Mouse (Mus musculus): ENCODE measurements around the gene Chst14. TPM values are rescaled to one million over a fixed set of nuclear protein-coding genes. Genes with fewer than 3 reads are reported as not detected.

Gene Chst14
- total and polyA plus RNA-seq, 3 experiments = 4.7 to 8.4 (median 5.1) TPM

- peaks cover 25 to 55% of the 10 kb centered on the region in 2 experiments for H3K4me1 ChIP-seq (ENCODE audit: control insufficient read depth in 1 of 2, insufficient read depth in 2 of 2)
- H3K9me3 ChIP-seq (replicated peaks; ENCODE audit: low read length) = no peaks in the 10 kb centered on the region
- no peaks in the 10 kb centered on the region for H3K36me3 ChIP-seq (replicated peaks in 1 of 2; ENCODE audit: control insufficient read depth in 1 of 2, insufficient read depth in 1 of 2, low read length in 1 of 2)
- no peak overlapping the region for H3K4me3 ChIP-seq (replicated peaks in 1 of 3; ENCODE audit: low read depth in 2 of 3, low read length in 2 of 3, poor library complexity in 1 of 3)
- H3K79me2 ChIP-seq (replicated peaks; ENCODE audit: control insufficient read depth, extremely low read depth, insufficient read depth, poor library complexity, severe bottlenecking) = no peaks in the 10 kb centered on the region
- TF ChIP-seq TBP (conservative IDR thresholded peaks at IDR 0.05; ENCODE audit: low read depth, low read length) (0 out of 2 replicates have a peak, but pooled peaks have one; percentile 50), MAX (IDR thresholded peaks at IDR 0.05; ENCODE audit: low read length) (no peak), CHD2 (IDR thresholded peaks at IDR 0.05; ENCODE audit: low read length) (no peak), RAD21 (IDR thresholded peaks at IDR 0.05; ENCODE audit: low read depth, low read length) (no peak), CTCF (conservative IDR thresholded peaks at IDR 0.05 in 1 of 2, IDR thresholded peaks at IDR 0.05 in 1 of 2; ENCODE audit: low read depth in 2 of 2, low read length in 2 of 2) (no peak), MYC (IDR thresholded peaks at IDR 0.05; ENCODE audit: low read depth, low read length) (no peak), POLR2A (IDR thresholded peaks at IDR 0.05; ENCODE audit: low read depth, low read length) (no peak), NELFE (IDR thresholded peaks at IDR 0.05; ENCODE audit: low read depth, low read length) (no peak)
- no peak overlapping the region for H3K4me2 ChIP-seq (ENCODE audit: insufficient read depth, low read depth, poor library complexity, severe bottlenecking)
- no peaks in the 10 kb centered on the region for H3K27me3 ChIP-seq (replicated peaks)
- dilution Hi-C loops (cut with MboI; ENCODE audit: extremely low pct_ligation_motif_present, extremely low pct_unique_long_range_greater_than_20kb, low sequenced_read_pairs) (no loop called here), in situ Hi-C loops (cut with MboI; ENCODE audit: low pct_ligation_motif_present, low pct_unique_long_range_greater_than_20kb, low sequenced_read_pairs) (loop anchor here (5.0 kb wide), 1 partner anchor 33 kb away; the partner anchor contains the start of gene Chst14)
- H3K9ac ChIP-seq (ENCODE audit: insufficient read depth, low read depth) = 0 out of 2 replicates have a peak overlapping the region, but pooled peaks have one; percentile 18
- peak; percentile 44 for DNase-seq (ENCODE audit: extremely low read depth)
- H3K27ac ChIP-seq (ENCODE audit: insufficient read depth, low read depth) = peak overlapping the region; percentile 13; the same call in 1 of the 2 replicates
These were observed 34.1 kb downstream of the Chst14 start for GRCm38 (mm10) chr2:118960413-118960812.

GRCm38 (mm10) chr2:118961546-118961945 is 35.2 kb downstream of the Chst14 start:
- Histone ChIP-seq H3K4me3 (replicated peaks in 1 of 3; ENCODE audit: low read depth in 2 of 3, low read length in 2 of 3, poor library complexity in 1 of 3) (no peak overlapping the region), H3K9me3 (replicated peaks; ENCODE audit: low read length) (no peaks in the 10 kb centered on the region), H3K27me3 (replicated peaks) (no peaks in the 10 kb centered on the region), H3K4me2 (ENCODE audit: insufficient read depth, low read depth, poor library complexity, severe bottlenecking) (0 out of 2 replicates have a peak overlapping the region, but pooled peaks have one; percentile 8), H3K4me1 (ENCODE audit: control insufficient read depth in 1 of 2, insufficient read depth in 2 of 2) (peaks cover 25 to 63% of the 10 kb centered on the region in 2 experiments), H3K27ac (ENCODE audit: insufficient read depth, low read depth) (peak overlapping the region; percentile 43; the same call in 1 of the 2 replicates), H3K79me2 (replicated peaks; ENCODE audit: control insufficient read depth, extremely low read depth, insufficient read depth, poor library complexity, severe bottlenecking) (no peaks in the 10 kb centered on the region), H3K36me3 (replicated peaks in 1 of 2; ENCODE audit: control insufficient read depth in 1 of 2, insufficient read depth in 1 of 2, low read length in 1 of 2) (no peaks in the 10 kb centered on the region), H3K9ac (ENCODE audit: insufficient read depth, low read depth) (0 out of 2 replicates have a peak overlapping the region, but pooled peaks have one; percentile 18)
- dilution Hi-C loops (cut with MboI; ENCODE audit: extremely low pct_ligation_motif_present, extremely low pct_unique_long_range_greater_than_20kb, low sequenced_read_pairs) (no loop called here), in situ Hi-C loops (cut with MboI; ENCODE audit: low pct_ligation_motif_present, low pct_unique_long_range_greater_than_20kb, low sequenced_read_pairs) (loop anchor here (5.0 kb wide), 1 partner anchor 34 kb away; the partner anchor contains the start of gene Chst14)
- DNase-seq (ENCODE audit: extremely low read depth) = peak; percentile 83
- no peak for TF ChIP-seq POLR2AphosphoS2 (IDR thresholded peaks at IDR 0.05; ENCODE audit: low read depth, low read length)
- no peak for TF ChIP-seq NRF1 (IDR thresholded peaks at IDR 0.05; ENCODE audit: low read depth, low read length)
- peak; percentile 43; the same call in 1 of the 2 replicates for TF ChIP-seq MAX (IDR thresholded peaks at IDR 0.05; ENCODE audit: low read length)
- peak; percentile 29; the same call in 1 of the 2 replicates for TF ChIP-seq BHLHE40 (IDR thresholded peaks at IDR 0.05; ENCODE audit: low read depth, low read length)
- peak; percentile 45 for TF ChIP-seq ETS1 (conservative IDR thresholded peaks at IDR 0.05; ENCODE audit: low read depth, low read length)
- TF ChIP-seq EP300 (IDR thresholded peaks at IDR 0.05; ENCODE audit: low read length) = 0 out of 2 replicates have a peak, but pooled peaks have one; percentile 13
- 0 out of 2 replicates have a peak, but pooled peaks have one; percentile 46 for TF ChIP-seq MYC (IDR thresholded peaks at IDR 0.05; ENCODE audit: low read depth, low read length)
- no peak for TF ChIP-seq MXI1 (IDR thresholded peaks at IDR 0.05; ENCODE audit: low read depth, low read length)
- 0 out of 2 replicates have a peak, but pooled peaks have one; percentile 26 for TF ChIP-seq TBP (conservative IDR thresholded peaks at IDR 0.05; ENCODE audit: low read depth, low read length)

Measured in CH12.LX (cell line).